30 mouse cellular contexts compared by ENCODE assay signal in genomic region chr19:37570966-37571718, GRCm38 (mm10). TPM values are rescaled to one million over a fixed set of nuclear protein-coding genes. Genes with fewer than 3 reads are reported as not detected.
A peak's percentile ranks its signal among the peaks of the same experiment; 100 is the strongest.
DNase-seq lines count a peak whose midpoint lies in the region; ATAC-seq lines count a peak whose summit lies in the region.
"Had no signal": no experiment of that assay in that cellular context is flagged by ENCODE, and none has a peak within 500 bp of the region (broad histone marks: within the 10 kb centered on the region; RNA-seq: fewer than 3 reads in every experiment).

No protein-coding gene starts in this region.

- no peak overlapping the region for H3K4me2 ChIP-seq in neural tube, embryonic 11.5 days (ENCODE audit: low read depth)
- no peak overlapping the region for H3K4me2 ChIP-seq in neural tube, embryonic 15.5 days
- H3K4me2 ChIP-seq: heart, embryonic 15.5 days; hindbrain, embryonic 12.5 days; intestine, embryonic 15.5 days; limb, embryonic 12.5 days; liver, embryonic 15.5 days; lung, embryonic 14.5 days; neural tube, embryonic 13.5 days; stomach, embryonic 15.5 days had no signal

- no peak overlapping the region for H3K4me3 ChIP-seq in neural tube, embryonic 11.5 days (ENCODE audit: low read depth, low read length)
- H3K4me3 ChIP-seq in neural tube, embryonic 15.5 days (replicated peaks): no peak overlapping the region
- H3K4me3 ChIP-seq: heart, embryonic 10.5 days; heart, embryonic 15.5 days; hindbrain, embryonic 12.5 days; intestine, embryonic 15.5 days; layer of hippocampus, adult 2 months; left cerebral cortex, adult 2 months; limb, embryonic 12.5 days; liver, embryonic 15.5 days; myocyte; neural tube, embryonic 13.5 days; stomach, embryonic 15.5 days had no signal

- WGBS in neural tube, embryonic 11.5 days: 77% methylated on average over 10 of the region's 10 CpGs
- 57% methylated on average over 10 of the region's 10 CpGs for WGBS in neural tube, embryonic 15.5 days

- H3K36me3 ChIP-seq in neural tube, embryonic 11.5 days (ENCODE audit: control insufficient read depth, insufficient read depth, low read length): no peaks in the 10 kb centered on the region
- 0 out of 2 replicates have a peak, but pooled peaks cover 2% of the 10 kb centered on the region for H3K36me3 ChIP-seq in neural tube, embryonic 15.5 days
- H3K36me3 ChIP-seq: heart, embryonic 10.5 days; hindbrain, embryonic 12.5 days; intestine, embryonic 15.5 days; limb, embryonic 12.5 days; neural tube, embryonic 13.5 days; stomach, embryonic 15.5 days had no signal

- H3K4me1 ChIP-seq in neural tube, embryonic 11.5 days (ENCODE audit: control insufficient read depth, insufficient read depth, low read length): no peaks in the 10 kb centered on the region
- peaks cover 2% of the 10 kb centered on the region for H3K4me1 ChIP-seq in neural tube, embryonic 15.5 days
- H3K4me1 ChIP-seq: heart, embryonic 15.5 days; hindbrain, embryonic 12.5 days; intestine, embryonic 15.5 days; limb, embryonic 12.5 days; stomach, embryonic 15.5 days had no signal

- ATAC-seq in neural tube, embryonic 11.5 days (ENCODE audit: insufficient read depth, low FRiP score, low TSS enrichment): no peak
- ATAC-seq in neural tube, embryonic 15.5 days (ENCODE audit: low FRiP score): no peak
- ATAC-seq: hindbrain, postnatal 0 days; intestine, embryonic 15.5 days had no signal

- no peak overlapping the region for H3K9ac ChIP-seq in neural tube, embryonic 11.5 days (ENCODE audit: low read length)
- H3K9ac ChIP-seq in neural tube, embryonic 15.5 days (replicated peaks): no peak overlapping the region
- H3K9ac ChIP-seq: heart, embryonic 15.5 days; hindbrain, embryonic 12.5 days; intestine, embryonic 15.5 days; limb, embryonic 12.5 days; liver, embryonic 15.5 days; lung, embryonic 14.5 days; neural tube, embryonic 13.5 days; stomach, embryonic 15.5 days had no signal

- DNase-seq in embryo, embryonic 10.5 days (ENCODE audit: low spot score): peak; percentile 22
- DNase-seq in embryo, embryonic 10 days (ENCODE audit: low spot score): no peak
- DNase-seq in heart, adult 11 months: peak; percentile 63
- DNase-seq in heart, postnatal 4 days: no peak
- peak; percentile 13 for DNase-seq in neural tube, embryonic 11.5 days (ENCODE audit: low spot score)
- DNase-seq in thymus, adult 18-20 months: no peak
- DNase-seq: adrenal gland, postnatal 10 days; cerebellum, adult 11-12 months; cerebellum, adult 9-11 months; gastrocnemius, postnatal 14 days; kidney, adult 2 months; kidney, postnatal 36 days; lung, embryonic 14.5 days; lung, postnatal 14 days; right cerebral cortex, postnatal 25 days; thymus, postnatal 14 days had no signal

- H3K27me3 ChIP-seq in neural tube, embryonic 11.5 days (ENCODE audit: control insufficient read depth, insufficient read depth, low read length): no peaks in the 10 kb centered on the region
- H3K27me3 ChIP-seq in neural tube, embryonic 15.5 days (replicated peaks): no peaks in the 10 kb centered on the region
- H3K27me3 ChIP-seq: CH12.LX; heart, embryonic 15.5 days; intestine, embryonic 15.5 days; liver, embryonic 15.5 days; neural tube, embryonic 13.5 days; stomach, embryonic 15.5 days had no signal

- H3K27ac ChIP-seq in neural tube, embryonic 11.5 days (ENCODE audit: low read depth, low read length): no peak overlapping the region
- H3K27ac ChIP-seq in neural tube, embryonic 15.5 days (replicated peaks): no peak overlapping the region
- H3K27ac ChIP-seq: heart, embryonic 10.5 days; heart, embryonic 15.5 days; hindbrain, embryonic 12.5 days; hindbrain, postnatal 0 days; intestine, embryonic 15.5 days; layer of hippocampus, adult 2 months; left cerebral cortex, adult 2 months; limb, embryonic 12.5 days; liver, embryonic 15.5 days; neural tube, embryonic 13.5 days; stomach, embryonic 15.5 days had no signal

- H3K9me3 ChIP-seq in neural tube, embryonic 11.5 days (ENCODE audit: control insufficient read depth, low read length): no peaks in the 10 kb centered on the region
- H3K9me3 ChIP-seq in neural tube, embryonic 15.5 days (replicated peaks): no peaks in the 10 kb centered on the region
- H3K9me3 ChIP-seq: heart, embryonic 10.5 days; heart, embryonic 15.5 days; hindbrain, embryonic 12.5 days; intestine, embryonic 15.5 days; limb, embryonic 12.5 days; liver, embryonic 15.5 days; neural tube, embryonic 13.5 days; stomach, embryonic 15.5 days had no signal

RNA-seq across cellular contexts. Expression of gene Exoc6, which starts 20.9 kb away (rescaled TPM):
- 10 to 100 TPM; 27.6 to 28.3 TPM for total RNA-seq in heart, postnatal 4 days (2021)
- 11.8 and 12.6 TPM in 2 replicates for polyA plus RNA-seq in neural tube, embryonic 11.5 days (2014; fragmentation: Nextera tagmentation; extraction: Ambion mirVana)
- 19.7 and 20.3 TPM in 2 replicates for polyA plus RNA-seq in neural tube, embryonic 15.5 days (2015; fragmentation: Nextera tagmentation; extraction: Ambion mirVana)

Comparison
In these comparisons a context has a peak if more than half of its experiments do, and no peak if none do; other contexts are left out.
1. DNase-seq: peak in embryo, embryonic 10.5 days (single experiment), heart, adult 11 months (single experiment) and neural tube, embryonic 11.5 days (single experiment); none in embryo, embryonic 10 days (single experiment), heart, postnatal 4 days (single experiment) and thymus, adult 18-20 months (0 of 2).